Mouse (Mus musculus): ENCODE results near the gene Basp1. TPM values are rescaled to one million over a fixed set of nuclear protein-coding genes. Genes with fewer than 3 reads are reported as not detected.

Basp1 gene
- total and polyA plus RNA-seq, 2 experiments: 0.61 to 1.5 TPM

DNA sequence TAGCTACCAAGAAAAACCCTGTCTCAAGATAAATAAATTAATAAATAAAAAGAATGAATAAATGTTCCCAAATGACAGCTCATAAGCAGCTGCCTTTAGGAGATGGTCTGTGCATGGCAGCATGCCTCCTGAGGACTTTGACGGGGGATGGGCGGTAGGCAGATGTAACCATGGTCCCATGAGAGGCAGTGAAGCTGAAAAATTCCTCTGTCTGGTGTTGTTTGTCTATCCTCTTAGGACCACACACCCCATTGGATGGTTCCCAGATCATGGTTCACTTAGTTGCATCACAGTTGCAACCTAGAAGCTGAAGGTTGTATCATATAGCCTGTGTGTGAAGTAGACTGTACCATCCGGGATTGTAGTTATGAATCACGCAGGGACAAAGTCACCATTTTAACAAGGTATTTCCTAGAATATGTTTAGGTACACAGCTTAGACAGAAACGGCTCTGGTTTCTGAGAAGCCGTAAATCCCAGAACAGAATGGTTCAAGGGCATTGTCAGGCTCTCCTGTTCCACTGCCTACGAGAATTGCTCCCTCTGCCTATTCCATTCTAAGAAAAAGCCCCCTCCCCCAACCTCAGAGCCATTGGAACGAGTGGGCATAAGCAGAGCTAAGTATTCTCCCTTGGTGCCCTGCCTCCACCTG, 29.7 kb upstream of the Basp1 start:
- TF ChIP-seq POLR2A (IDR thresholded peaks at IDR 0.05; ENCODE audit: extremely low read depth, insufficient read depth, low read length) (no peak), CTCF (IDR thresholded peaks at IDR 0.05; ENCODE audit: low read depth, low read length) (no peak)
- Histone ChIP-seq H3K4me1 (ENCODE audit: control insufficient read depth, insufficient read depth, low read length) (no peaks in the 10 kb centered on the region), H3K36me3 (ENCODE audit: control insufficient read depth, insufficient read depth, low read length) (no peaks in the 10 kb centered on the region), H3K79me2 (ENCODE audit: control insufficient read depth, insufficient read depth, low read length) (no peaks in the 10 kb centered on the region), H3K27me3 (ENCODE audit: control insufficient read depth, insufficient read depth, low read length) (no peaks in the 10 kb centered on the region), H3K9ac (ENCODE audit: low read depth, low read length) (no peak overlapping the region), H3K27ac (replicated peaks; ENCODE audit: insufficient read depth, low read depth, low read length) (no peak overlapping the region), H3K4me3 (ENCODE audit: insufficient read depth, low read depth, low read length) (no peak overlapping the region)
- WGBS: 78% methylated on average over 8 of the region's 8 CpGs
- DNase-seq (ENCODE audit: extremely low read depth, low read depth, low spot score): no peak

DNA sequence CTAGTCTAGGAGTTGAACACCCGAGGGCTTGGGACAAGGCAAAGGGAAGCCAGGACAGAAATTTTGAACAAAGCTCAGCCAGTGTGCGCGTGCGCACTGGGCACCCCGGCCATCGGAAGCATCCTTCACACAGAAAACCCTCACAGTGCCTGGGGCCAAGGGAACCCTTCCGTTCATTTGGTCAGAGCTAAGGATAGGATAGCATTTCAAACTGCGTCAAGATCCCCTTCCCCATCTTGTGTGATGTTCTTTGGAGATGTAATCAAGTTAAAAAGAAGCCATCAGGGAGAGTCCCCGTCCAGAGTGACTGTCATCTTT, 28.3 kb upstream of the Basp1 start:
- TF ChIP-seq CTCF (IDR thresholded peaks at IDR 0.05; ENCODE audit: low read depth, low read length) (no peak), POLR2A (IDR thresholded peaks at IDR 0.05; ENCODE audit: extremely low read depth, insufficient read depth, low read length) (no peak)
- no peaks in the 10 kb centered on the region for H3K4me1 ChIP-seq (ENCODE audit: control insufficient read depth, insufficient read depth, low read length)
- no peak overlapping the region for H3K9ac ChIP-seq (ENCODE audit: low read depth, low read length)
- 85% methylated on average over 9 of the region's 9 CpGs for WGBS
- no peaks in the 10 kb centered on the region for H3K79me2 ChIP-seq (ENCODE audit: control insufficient read depth, insufficient read depth, low read length)
- no peaks in the 10 kb centered on the region for H3K36me3 ChIP-seq (ENCODE audit: control insufficient read depth, insufficient read depth, low read length)
- peak overlapping the region; percentile 55 for H3K27ac ChIP-seq (replicated peaks; ENCODE audit: insufficient read depth, low read depth, low read length)
- H3K27me3 ChIP-seq (ENCODE audit: control insufficient read depth, insufficient read depth, low read length): no peaks in the 10 kb centered on the region
- DNase-seq (ENCODE audit: extremely low read depth, low read depth, low spot score): no peak
- H3K4me3 ChIP-seq (ENCODE audit: insufficient read depth, low read depth, low read length): no peak overlapping the region

DNA sequence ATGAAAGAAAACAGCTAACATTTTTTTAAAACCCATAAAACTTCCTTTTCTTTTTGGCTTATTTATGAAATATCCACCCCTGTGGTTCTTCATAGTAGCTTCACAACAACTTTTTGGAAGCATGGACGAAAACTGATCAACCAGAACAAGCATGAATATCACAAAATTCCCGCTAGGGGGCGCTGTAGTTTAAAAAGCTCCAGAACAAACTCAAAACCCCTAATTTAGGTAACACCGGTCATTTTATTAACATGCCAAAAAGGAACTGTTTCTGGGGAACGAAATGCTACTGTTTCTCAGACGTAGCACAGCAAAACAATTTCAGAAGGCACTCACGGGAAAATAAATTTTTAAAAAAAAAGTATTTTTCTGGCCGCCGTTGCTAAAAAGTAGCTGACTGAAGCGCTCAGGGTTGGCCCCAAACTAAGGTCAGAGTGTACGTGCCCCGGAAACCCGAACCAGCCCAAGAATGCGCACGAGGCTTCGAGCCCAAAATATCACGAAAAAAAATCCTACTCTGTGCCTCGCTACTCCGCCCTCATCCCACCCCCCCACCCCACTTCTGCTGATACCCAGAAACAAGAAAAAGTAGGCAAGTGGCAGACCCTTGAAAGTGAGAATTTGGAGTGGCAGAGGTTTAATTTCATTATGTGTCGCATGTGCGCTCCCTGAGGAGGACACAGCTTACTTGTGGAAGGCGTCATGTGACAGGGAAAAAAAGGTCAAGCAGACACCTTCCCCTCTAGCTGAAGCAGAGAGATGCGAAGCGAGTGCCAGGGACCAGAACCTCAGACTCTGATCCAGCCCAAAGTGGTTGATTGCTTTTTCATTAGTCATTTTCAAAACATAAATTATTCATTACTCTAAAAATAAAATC, 27.7 kb upstream of the Basp1 start:
- Histone ChIP-seq H3K36me3 (ENCODE audit: control insufficient read depth, insufficient read depth, low read length) (no peaks in the 10 kb centered on the region), H3K4me1 (ENCODE audit: control insufficient read depth, insufficient read depth, low read length) (no peaks in the 10 kb centered on the region), H3K4me3 (ENCODE audit: insufficient read depth, low read depth, low read length) (peak overlapping the region; percentile 35; the same call in 1 of the 2 replicates), H3K27me3 (ENCODE audit: control insufficient read depth, insufficient read depth, low read length) (no peaks in the 10 kb centered on the region), H3K27ac (replicated peaks; ENCODE audit: insufficient read depth, low read depth, low read length) (peak overlapping the region; percentile 55), H3K79me2 (ENCODE audit: control insufficient read depth, insufficient read depth, low read length) (no peaks in the 10 kb centered on the region), H3K9ac (ENCODE audit: low read depth, low read length) (no peak overlapping the region)
- peak; percentile 73 for DNase-seq (ENCODE audit: extremely low read depth, low read depth, low spot score)
- TF ChIP-seq CTCF (IDR thresholded peaks at IDR 0.05; ENCODE audit: low read depth, low read length): peak; percentile 36
- TF ChIP-seq POLR2A (IDR thresholded peaks at IDR 0.05; ENCODE audit: extremely low read depth, insufficient read depth, low read length): no peak
- WGBS: 21% methylated on average over 24 of the region's 24 CpGs

DNA sequence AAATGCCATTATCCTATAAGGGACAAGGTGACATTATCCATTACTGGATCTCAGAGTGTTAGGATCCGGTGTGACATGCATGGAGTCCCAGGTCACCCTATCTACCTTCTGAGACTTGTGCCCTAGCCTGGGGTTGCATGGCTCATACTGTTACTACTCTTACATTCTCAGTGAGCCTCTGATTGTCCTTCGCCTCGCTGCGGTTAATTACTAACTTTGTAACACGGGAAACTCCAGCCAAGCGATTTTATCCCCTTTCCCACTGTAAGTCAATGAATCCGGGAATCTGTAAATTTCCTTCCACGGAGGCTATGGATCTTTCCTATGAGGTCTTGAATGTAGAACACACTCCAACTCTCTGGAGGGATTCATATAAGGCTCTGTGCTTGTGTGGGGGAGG, 26.8 kb upstream of the Basp1 start:
- Histone ChIP-seq H3K9ac (ENCODE audit: low read depth, low read length) (no peak overlapping the region), H3K27ac (replicated peaks; ENCODE audit: insufficient read depth, low read depth, low read length) (no peak overlapping the region), H3K4me1 (ENCODE audit: control insufficient read depth, insufficient read depth, low read length) (no peaks in the 10 kb centered on the region), H3K36me3 (ENCODE audit: control insufficient read depth, insufficient read depth, low read length) (no peaks in the 10 kb centered on the region), H3K27me3 (ENCODE audit: control insufficient read depth, insufficient read depth, low read length) (no peaks in the 10 kb centered on the region), H3K79me2 (ENCODE audit: control insufficient read depth, insufficient read depth, low read length) (no peaks in the 10 kb centered on the region), H3K4me3 (ENCODE audit: insufficient read depth, low read depth, low read length) (no peak overlapping the region)
- DNase-seq (ENCODE audit: extremely low read depth, low read depth, low spot score): no peak
- 53% methylated on average over 8 of the region's 8 CpGs for WGBS
- TF ChIP-seq POLR2A (IDR thresholded peaks at IDR 0.05; ENCODE audit: extremely low read depth, insufficient read depth, low read length): no peak
- TF ChIP-seq CTCF (IDR thresholded peaks at IDR 0.05; ENCODE audit: low read depth, low read length): no peak

DNA sequence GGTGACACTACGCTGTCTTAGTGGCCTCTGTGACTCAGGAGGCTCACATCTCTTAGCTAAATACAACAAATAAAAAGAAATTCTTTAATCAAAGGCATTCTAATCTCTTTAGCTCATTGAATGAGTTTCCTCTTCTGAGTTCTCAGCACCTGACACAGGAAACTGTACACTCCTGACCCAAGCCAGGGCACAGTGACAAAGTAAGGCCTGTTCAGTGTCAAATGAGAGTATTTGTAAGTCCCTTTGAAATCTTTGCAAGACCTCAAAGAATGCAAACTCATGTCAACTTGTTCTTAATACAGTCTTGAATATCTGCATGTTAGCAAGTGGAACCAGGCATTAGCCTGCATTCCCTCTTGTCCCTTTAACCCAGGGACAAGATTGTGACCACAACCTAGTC, 18.8 kb upstream of the Basp1 start:
- Histone ChIP-seq H3K27me3 (ENCODE audit: control insufficient read depth, insufficient read depth, low read length) (no peaks in the 10 kb centered on the region), H3K36me3 (ENCODE audit: control insufficient read depth, insufficient read depth, low read length) (no peaks in the 10 kb centered on the region), H3K27ac (replicated peaks; ENCODE audit: insufficient read depth, low read depth, low read length) (no peak overlapping the region), H3K4me1 (ENCODE audit: control insufficient read depth, insufficient read depth, low read length) (no peaks in the 10 kb centered on the region), H3K9ac (ENCODE audit: low read depth, low read length) (no peak overlapping the region), H3K4me3 (ENCODE audit: insufficient read depth, low read depth, low read length) (no peak overlapping the region), H3K79me2 (ENCODE audit: control insufficient read depth, insufficient read depth, low read length) (no peaks in the 10 kb centered on the region)
- TF ChIP-seq POLR2A (IDR thresholded peaks at IDR 0.05; ENCODE audit: extremely low read depth, insufficient read depth, low read length) (no peak), CTCF (IDR thresholded peaks at IDR 0.05; ENCODE audit: low read depth, low read length) (no peak)
- no peak for DNase-seq (ENCODE audit: extremely low read depth, low read depth, low spot score)
- 97% methylated on average over 1 of the region's 1 CpGs for WGBS

DNA sequence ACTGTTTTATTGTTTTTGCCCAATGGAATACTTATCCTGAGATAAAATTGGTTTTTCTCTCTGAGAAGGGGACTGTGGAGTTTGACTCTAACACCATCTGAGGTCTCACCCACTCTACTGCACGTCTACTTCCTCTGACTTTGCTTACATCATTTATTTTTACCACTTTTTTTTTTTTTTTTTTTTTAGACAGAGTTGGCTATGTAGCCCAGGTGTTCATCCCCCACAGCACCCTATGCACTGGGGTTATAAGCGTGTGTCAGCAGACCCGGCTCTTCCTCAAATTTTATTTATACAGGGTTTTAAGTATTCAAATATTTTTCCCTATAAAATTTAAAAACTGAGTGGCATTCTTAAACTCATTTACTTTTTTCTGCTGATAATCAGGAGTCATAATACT, 16.6 kb upstream of the Basp1 start:
- no peaks in the 10 kb centered on the region for H3K79me2 ChIP-seq (ENCODE audit: control insufficient read depth, insufficient read depth, low read length)
- no peaks in the 10 kb centered on the region for H3K27me3 ChIP-seq (ENCODE audit: control insufficient read depth, insufficient read depth, low read length)
- no peaks in the 10 kb centered on the region for H3K36me3 ChIP-seq (ENCODE audit: control insufficient read depth, insufficient read depth, low read length)
- H3K27ac ChIP-seq (replicated peaks; ENCODE audit: insufficient read depth, low read depth, low read length): no peak overlapping the region
- no peak overlapping the region for H3K9ac ChIP-seq (ENCODE audit: low read depth, low read length)
- no peak for DNase-seq (ENCODE audit: extremely low read depth, low read depth, low spot score)
- H3K4me3 ChIP-seq (ENCODE audit: insufficient read depth, low read depth, low read length): no peak overlapping the region
- TF ChIP-seq CTCF (IDR thresholded peaks at IDR 0.05; ENCODE audit: low read depth, low read length): no peak
- TF ChIP-seq POLR2A (IDR thresholded peaks at IDR 0.05; ENCODE audit: extremely low read depth, insufficient read depth, low read length): no peak
- WGBS: 76% methylated on average over 3 of the region's 3 CpGs
- H3K4me1 ChIP-seq (ENCODE audit: control insufficient read depth, insufficient read depth, low read length): no peaks in the 10 kb centered on the region

All from liver, adult 2 months (tissue).